Mouse (Mus musculus): Measurements from ENCODE around the gene Crhr1.
A peak's percentile ranks its signal among the peaks of the same experiment; 100 is the strongest.

Gene Crhr1

DNA sequence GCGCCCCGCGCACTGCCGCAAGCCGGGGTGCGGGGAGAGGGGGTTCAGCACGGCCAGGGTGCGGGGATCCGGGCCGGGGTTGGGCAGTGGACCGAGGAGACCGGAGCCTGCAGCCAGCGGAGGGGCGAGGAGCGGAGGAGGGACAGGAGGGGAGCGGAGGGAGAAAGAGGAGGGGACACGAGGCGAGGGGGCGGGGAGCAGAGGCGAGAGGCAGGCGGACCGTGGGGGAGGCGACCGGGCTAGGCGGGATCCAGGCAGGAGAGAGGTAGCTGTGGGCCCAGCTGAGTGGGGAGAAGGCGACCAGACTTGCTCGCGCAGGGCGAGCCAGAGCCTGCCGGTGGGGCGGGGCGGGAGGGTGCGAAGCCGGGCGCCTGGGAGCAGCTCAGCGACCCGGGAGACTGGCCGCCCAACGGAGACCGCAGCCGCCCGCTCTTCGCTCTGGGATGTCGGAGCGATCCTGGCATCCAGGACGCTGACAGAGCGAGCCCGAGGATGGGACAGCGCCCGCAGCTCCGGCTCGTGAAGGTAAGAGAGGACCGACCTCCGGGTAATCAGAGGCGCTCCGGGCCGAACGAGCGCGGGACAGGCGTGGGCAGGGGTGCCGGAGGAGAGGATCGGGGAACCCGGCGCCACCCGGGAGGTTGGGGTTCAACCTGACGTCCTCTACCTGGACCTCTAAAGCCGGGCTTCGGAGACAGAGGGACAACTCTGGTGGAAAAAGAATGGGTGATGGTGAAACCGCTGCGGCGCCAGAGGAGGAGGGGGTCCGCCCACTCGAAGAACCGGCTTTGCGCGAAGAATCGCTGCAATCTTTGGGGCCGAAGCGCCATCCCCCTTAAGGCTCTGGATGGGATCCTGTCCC is at the start of gene Crhr1:
Gene Crhr1 (plus strand): TSS at position 276 of the 862 bp plus-strand sequence.
- peak; percentile 39 to 61 for DNase-seq (ENCODE audit: low spot score in 2 of 2)

DNA sequence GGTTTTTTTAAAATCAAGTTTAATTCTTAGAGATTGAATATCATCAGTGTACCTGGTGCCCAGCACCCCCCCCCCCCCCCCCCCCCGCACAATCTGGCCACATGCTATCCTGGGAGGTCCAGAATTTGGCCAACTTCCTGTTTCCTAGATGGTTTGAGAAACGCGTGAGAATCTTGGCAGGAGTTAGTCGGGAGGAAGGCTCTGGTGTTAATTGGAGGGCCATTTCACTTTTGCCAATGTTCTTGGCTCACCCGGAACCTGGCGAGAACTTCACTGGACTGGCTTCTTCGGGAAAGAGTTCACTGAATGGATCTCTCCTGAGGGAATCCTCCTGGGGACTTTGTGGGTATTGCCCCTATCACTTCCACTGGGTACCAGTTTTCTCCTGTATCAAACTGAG is 49.4 kb upstream of the Crhr1 start:
- DNase-seq (ENCODE audit: low spot score in 2 of 2), result no peak

GRCm38 (mm10) chr11:104083716-104084115 is 48.9 kb upstream of the Crhr1 start:
- DNase-seq (ENCODE audit: low spot score in 2 of 2), result no peak

GRCm38 (mm10) chr11:104088519-104088918 is 44.1 kb upstream of the Crhr1 start:
- DNase-seq (ENCODE audit: low spot score in 2 of 2), result no peak

DNA sequence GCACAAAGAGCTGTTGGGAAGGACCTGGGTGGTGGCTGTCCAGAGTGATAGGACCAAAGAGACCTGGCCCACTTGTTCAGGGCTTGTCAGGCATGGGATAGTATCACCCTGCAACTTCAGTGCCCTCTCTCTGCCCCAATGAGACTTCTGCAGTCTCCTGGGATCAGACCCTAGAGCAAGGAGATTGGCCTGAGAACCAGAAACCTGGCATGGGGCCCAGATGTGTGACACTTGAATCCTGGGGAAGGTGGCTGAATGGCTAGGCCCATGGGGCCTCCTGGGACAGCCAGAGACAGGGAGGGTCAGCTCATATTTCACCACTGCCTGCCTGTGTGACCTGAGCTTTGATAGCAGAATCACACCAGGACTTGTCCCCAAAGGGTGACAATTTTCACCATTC is 41.9 kb upstream of the Crhr1 start:
- no peak for DNase-seq (ENCODE audit: low spot score in 2 of 2)

- DNase-seq (ENCODE audit: low spot score in 2 of 2), result no peak
These were observed 37.5 kb upstream of the Crhr1 start for GRCm38 (mm10) chr11:104095151-104095550.

DNA sequence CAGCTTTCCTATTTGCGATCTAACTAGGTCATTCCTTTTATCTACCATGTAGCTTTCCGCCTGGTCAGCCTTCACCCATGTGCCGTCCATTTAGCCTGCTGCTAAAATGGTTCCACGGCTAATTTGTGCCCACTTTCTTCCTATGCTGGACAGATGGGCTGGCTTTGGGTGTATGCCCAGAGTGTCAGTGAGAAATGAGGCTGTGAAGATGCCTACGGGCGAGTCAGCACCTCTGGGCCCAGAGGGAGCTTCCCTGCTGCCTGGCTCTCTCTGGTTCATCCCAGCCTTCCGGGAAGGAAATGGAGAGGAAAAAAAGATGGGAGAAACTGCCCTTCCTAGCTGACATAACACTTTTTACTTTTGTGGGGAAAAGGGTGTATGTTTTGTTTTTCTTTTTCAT is 36.1 kb upstream of the Crhr1 start:
- no peak for DNase-seq (ENCODE audit: low spot score in 2 of 2)

DNA sequence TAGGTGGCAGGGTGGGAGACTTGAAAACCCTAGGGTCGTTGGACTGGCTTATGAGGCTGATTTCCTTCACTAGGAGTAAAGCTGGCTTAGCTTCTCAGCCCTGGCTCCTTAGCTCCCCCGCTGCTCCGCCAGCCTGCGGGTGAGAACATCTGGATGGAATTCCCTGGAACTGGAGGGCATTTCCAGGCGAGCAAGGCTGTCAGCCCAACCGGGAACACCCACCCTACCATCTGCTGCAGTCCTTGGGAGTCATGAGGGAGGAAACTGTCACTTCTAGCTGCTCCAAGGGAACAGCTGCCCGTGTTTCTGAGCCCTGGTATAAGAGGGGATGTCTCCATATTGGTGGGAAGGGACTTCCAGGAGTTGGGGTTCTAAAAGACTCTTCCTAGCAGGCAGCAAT is 33.1 kb upstream of the Crhr1 start:
- no peak for DNase-seq (ENCODE audit: low spot score in 2 of 2)

DNA sequence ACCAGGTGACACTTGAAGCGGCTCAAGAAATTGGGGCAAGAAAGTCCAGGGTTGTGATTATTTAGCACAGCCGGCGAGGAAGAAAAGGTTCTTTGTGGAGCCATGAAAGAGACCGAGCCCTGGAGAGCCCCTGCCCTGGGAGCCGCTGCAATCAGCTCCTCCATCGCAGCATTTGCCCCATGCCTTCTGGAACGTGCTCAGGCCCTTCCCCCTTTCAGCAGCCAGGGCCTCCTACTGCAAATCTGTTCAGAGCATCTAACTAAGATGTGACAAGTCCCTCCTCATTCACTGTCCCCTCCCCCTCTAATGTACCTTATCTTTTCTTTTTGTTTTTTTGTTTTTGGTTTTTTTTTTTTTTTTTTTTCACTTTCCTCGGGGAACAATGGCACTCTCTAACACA is 30.0 kb upstream of the Crhr1 start:
- DNase-seq (ENCODE audit: low spot score in 2 of 2), result no peak

GRCm38 (mm10) chr11:104106329-104106728 is 26.3 kb upstream of the Crhr1 start:
- peak in 1 of 2 experiments; percentile 69 for DNase-seq (ENCODE audit: low spot score in 2 of 2)

DNA sequence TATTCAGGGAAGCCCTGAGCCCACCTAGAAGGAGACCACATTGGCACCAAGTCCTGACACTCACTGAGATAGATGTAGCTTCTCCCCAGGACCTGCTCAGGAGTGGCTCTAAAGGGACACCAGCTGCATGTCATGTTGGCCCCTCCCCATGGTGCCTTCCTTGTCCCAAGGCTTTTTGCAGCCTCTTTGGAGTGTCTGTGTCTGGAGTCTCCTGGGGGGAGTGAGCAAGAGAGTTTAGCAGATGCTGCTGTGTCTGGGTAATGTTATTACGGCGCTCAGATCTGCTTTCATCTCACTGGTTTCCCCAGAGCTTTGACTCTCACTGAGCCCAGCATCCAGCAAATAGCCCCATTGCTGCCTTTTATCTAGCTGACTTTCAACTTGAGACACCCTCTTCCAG is 25.7 kb upstream of the Crhr1 start:
- DNase-seq (ENCODE audit: low spot score in 2 of 2), result no peak

GRCm38 (mm10) chr11:104110366-104110765 is 22.3 kb upstream of the Crhr1 start:
- peak in 1 of 2 experiments; percentile 36 for DNase-seq (ENCODE audit: low spot score in 2 of 2)

- DNase-seq (ENCODE audit: low spot score in 2 of 2), result no peak
These were observed 20.8 kb upstream of the Crhr1 start for GRCm38 (mm10) chr11:104111851-104112250.

DNA sequence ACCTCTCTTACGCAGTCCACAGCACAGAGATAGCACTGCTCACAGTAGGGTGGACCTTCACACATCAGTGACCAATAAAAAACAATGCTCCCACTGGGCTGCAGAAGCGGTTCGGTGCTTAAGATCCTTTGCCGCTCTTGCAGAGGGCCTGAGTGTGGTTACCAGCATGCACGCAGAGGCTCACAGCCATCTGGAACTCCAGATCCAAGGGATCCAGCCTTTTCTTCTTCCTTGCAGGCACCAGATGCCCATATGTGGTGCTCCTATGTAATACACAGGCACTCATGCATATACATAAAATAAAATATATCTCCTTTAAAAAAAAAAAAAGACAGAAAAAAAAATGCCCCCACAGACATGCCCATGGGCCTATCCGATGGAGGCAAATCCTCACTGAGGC is 19.0 kb upstream of the Crhr1 start:
- DNase-seq (ENCODE audit: low spot score in 2 of 2), result no peak

DNA sequence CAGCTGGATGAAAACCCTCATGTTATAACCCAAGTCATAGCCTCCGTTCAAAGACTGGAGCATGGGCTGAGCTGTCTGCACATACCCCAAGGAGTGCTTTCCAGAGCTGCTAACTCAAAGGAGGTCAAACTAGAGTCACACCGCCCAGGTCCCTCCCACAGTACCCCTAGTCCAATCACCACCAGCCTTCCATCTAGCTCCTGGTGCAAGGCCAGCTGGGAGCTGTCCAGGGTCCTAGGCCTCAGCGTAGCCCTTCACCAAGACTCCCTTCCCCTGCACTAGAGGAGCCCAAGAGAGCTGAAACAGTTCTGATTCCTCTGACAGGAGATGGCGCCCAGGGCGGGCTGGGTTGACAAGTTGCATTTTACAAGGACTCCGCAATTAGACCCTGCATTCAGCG is 18.0 kb upstream of the Crhr1 start:
- DNase-seq (ENCODE audit: low spot score in 2 of 2), result peak; percentile 48 to 71

DNA sequence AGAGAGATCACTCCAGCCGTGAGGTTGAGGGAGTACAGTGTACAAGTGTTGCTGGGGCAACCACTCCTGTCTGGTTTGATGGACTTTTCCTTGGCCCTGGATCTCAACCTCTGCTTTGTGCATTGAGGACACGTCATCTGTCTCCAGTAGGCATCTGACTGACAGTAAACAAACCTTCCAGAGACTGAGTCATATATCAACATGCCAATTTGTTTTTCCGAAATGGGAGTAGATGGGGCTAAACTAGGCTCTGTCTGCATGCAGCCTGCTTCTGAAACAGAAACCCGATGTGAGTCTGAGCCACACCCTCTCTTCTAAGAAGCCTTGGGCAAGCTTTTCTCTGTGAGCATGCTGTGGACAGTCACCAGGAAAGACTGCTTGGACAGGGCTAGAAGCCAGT is 14.3 kb upstream of the Crhr1 start:
- DNase-seq (ENCODE audit: low spot score in 2 of 2), result no peak

- DNase-seq (ENCODE audit: low spot score in 2 of 2), result no peak
These were observed 9.7 kb upstream of the Crhr1 start for GRCm38 (mm10) chr11:104122966-104123365.

GRCm38 (mm10) chr11:104123479-104123878 is 9.2 kb upstream of the Crhr1 start:
- DNase-seq (ENCODE audit: low spot score in 2 of 2), result no peak

GRCm38 (mm10) chr11:104124582-104124981 is 8.1 kb upstream of the Crhr1 start:
- peak; percentile 52 to 91 for DNase-seq (ENCODE audit: low spot score in 2 of 2)

DNA sequence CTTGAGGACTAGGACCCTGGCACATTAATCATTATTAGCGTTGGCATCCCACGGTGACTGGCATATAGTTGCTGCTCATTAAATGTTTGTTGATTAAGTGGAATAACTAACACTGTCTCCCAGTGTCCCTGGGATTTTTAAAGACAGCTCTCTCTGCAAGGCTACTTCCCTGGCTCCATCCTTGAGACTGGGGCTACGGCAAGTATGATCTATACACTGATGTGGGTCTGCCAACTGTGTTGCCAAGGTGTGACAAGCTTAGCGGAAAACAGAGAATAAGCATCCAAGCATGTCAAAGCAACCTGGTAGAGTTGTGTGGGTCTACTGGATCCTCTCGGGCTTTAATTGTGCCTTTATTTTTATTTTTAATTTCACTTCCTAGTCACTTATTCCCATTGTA is 3.2 kb upstream of the Crhr1 start:
- no peak for DNase-seq (ENCODE audit: low spot score in 2 of 2)

DNA sequence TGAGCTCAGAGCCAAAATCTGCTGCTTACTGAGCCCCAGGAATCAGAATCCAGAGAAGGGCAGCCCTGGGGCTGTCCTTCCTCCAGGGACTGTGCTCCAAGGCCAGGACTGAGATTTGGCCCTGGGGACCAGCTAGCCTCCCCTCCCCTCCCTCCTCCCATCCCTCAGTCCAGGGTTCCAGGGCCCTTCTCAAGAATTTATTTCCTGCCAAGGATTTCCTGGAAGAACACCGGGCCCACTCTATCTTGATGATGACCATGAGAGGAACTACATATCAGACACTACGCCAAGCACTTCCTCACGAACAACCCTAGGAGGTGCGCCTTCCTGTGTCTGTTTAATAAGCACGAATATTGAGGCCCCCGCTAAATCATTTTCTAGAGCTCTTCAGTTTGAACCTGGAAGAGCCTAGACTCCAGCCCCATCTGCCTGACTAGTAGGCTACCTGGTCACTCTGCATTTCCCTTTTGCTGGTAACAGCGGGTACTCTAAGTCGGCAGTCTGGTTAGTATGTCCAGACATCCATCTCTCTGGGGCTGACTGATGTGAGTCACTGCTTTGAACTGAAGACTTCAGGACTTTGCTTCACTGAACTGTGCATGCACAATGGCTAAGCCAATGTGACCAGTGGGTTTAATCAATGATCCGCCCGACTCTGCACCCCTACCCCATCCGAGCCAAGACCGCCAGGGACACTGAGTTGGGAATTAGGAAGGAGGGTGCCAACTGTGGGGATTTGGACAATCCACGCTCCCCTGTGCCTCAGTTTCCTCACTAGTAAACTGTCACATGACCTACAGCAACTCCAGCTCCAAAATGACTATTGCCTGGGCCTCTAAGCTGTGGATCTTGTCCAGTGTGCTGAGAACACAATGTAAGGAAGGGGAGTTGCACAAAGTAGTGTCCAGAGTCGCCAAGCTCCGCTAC is 1.7 kb upstream of the Crhr1 start:
- no peak for DNase-seq (ENCODE audit: low spot score in 2 of 2)

DNA sequence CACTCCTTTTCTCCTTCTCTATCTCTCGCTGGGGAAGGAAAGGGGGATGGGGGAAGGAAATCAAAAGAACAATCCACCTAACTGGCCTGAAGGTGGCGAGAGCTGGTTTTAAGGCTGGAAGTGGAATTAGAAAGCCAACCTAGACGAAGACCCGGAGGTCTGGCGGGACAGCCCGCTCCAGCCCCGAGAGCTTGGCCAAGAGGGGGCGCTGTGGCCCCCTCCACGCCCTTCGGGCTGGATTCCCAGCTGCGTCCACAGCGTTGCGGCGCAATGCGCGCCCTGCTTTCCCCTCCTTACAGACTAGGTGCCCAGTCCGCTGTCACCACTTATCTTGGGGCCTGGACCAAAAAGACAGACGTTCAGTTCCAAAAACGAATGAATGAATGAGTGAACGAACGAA is 899 bp upstream of the Crhr1 start:
- DNase-seq (ENCODE audit: low spot score in 2 of 2), result peak; percentile 38 to 81
